Comparison of ENCODE assay signal across 28 mouse cellular contexts in the genomic region with DNA sequence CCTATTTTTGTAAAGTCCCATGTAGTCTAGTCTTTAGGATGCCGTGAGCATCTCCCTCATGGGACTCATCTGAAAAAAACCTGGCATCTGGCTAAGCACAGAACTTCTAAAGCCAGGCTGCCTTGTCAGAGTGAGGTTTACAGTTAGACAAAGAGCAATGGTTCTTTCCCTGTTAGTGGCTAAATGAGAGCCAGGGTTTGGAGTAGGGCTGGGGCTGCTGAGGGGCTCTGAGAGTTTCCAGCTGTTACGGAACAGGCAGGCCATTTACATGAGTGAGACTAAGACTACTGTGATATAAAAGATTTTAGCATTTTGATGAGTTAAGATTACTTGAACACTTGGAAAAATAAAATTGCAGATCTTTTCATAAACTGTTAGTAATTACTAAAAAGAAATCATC.
DNase-seq lines count a peak whose midpoint lies in the region; ATAC-seq and TF ChIP-seq lines count a peak whose summit lies in the region.
"Had no signal": no experiment of that assay in that cellular context is flagged by ENCODE, and none has a peak within 500 bp of the region (broad histone marks: within the 10 kb centered on the region; RNA-seq: fewer than 3 reads in every experiment).

No protein-coding gene starts in this region.

- no peak for TF ChIP-seq EP300 in liver, postnatal 0 days (IDR thresholded peaks at IDR 0.05; ENCODE audit: low read depth)

- H3K27me3 ChIP-seq in kidney, embryonic 14.5 days (ENCODE audit: control insufficient read depth, insufficient read depth, low read length), result no peaks in the 10 kb centered on the region
- H3K27me3 ChIP-seq in kidney, adult 2 months (replicated peaks; ENCODE audit: control insufficient read depth, insufficient read depth, low read length), result no peaks in the 10 kb centered on the region
- H3K27me3 ChIP-seq in lung, embryonic 16.5 days (ENCODE audit: control insufficient read depth, insufficient read depth, low read depth, low read length), result no peaks in the 10 kb centered on the region
- no peaks in the 10 kb centered on the region for H3K27me3 ChIP-seq in limb, embryonic 10.5 days (ENCODE audit: low read depth, poor library complexity, severe bottlenecking)
- H3K27me3 ChIP-seq in liver, postnatal 0 days (ENCODE audit: insufficient read depth, low read length), result no peaks in the 10 kb centered on the region
- H3K27me3 ChIP-seq: embryonic facial prominence, embryonic 15.5 days; forebrain, embryonic 15.5 days; heart, embryonic 12.5 days; intestine, embryonic 15.5 days; liver, embryonic 12.5 days; lung, embryonic 15.5 days had no signal

- no peak for DNase-seq in kidney, adult 2 months
- DNase-seq in lung, postnatal 36 days, result no peak
- no peak for DNase-seq in limb, embryonic 10.5 days (ENCODE audit: low spot score)
- DNase-seq in liver, postnatal 0 days, result no peak
- no peak for DNase-seq in thymus, postnatal 0 days (ENCODE audit: low spot score)
- DNase-seq: adrenal gland, postnatal 14 days; cerebellum, adult 8-10 months; gastrocnemius, postnatal 10 days; heart, adult 11 months; heart, postnatal 10 days; kidney, postnatal 14 days; layer of hippocampus, adult 9-11 months; right cerebral cortex, postnatal 4 days; thymus, adult 2 months had no signal

- no peak for TF ChIP-seq POLR2A in kidney, adult 2 months (IDR thresholded peaks at IDR 0.05; ENCODE audit: low read depth, low read length)

- TF ChIP-seq CTCF in kidney, adult 2 months (conservative IDR thresholded peaks at IDR 0.05; ENCODE audit: insufficient read depth, insufficient read length, low read depth, low read length), result no peak
- TF ChIP-seq CTCF in liver, postnatal 0 days (IDR thresholded peaks at IDR 0.05; ENCODE audit: low read depth), result no peak

- no peak overlapping the region for H3K4me3 ChIP-seq in kidney, embryonic 14.5 days (ENCODE audit: low read length)
- no peak overlapping the region for H3K4me3 ChIP-seq in kidney, adult 2 months (ENCODE audit: insufficient read depth, low read depth, low read length)
- H3K4me3 ChIP-seq in lung, embryonic 16.5 days (ENCODE audit: low read length), result no peak overlapping the region
- no peak overlapping the region for H3K4me3 ChIP-seq in limb, embryonic 10.5 days
- H3K4me3 ChIP-seq in liver, postnatal 0 days (ENCODE audit: low read depth, low read length), result no peak overlapping the region
- H3K4me3 ChIP-seq: embryonic facial prominence, embryonic 15.5 days; forebrain, embryonic 15.5 days; heart, embryonic 12.5 days; hindbrain, embryonic 10.5 days; intestine, embryonic 15.5 days; liver, embryonic 12.5 days; lung, embryonic 15.5 days; midbrain, embryonic 10.5 days had no signal

- no peak overlapping the region for H3K27ac ChIP-seq in kidney, embryonic 14.5 days (ENCODE audit: low read depth, low read length)
- no peak overlapping the region for H3K27ac ChIP-seq in kidney, adult 2 months (ENCODE audit: insufficient read depth, low read depth, low read length)
- no peak overlapping the region for H3K27ac ChIP-seq in lung, embryonic 16.5 days (ENCODE audit: low read length)
- H3K27ac ChIP-seq in limb, embryonic 10.5 days, result peak overlapping the region; percentile 61
- H3K27ac ChIP-seq in liver, postnatal 0 days (ENCODE audit: low read depth), result no peak overlapping the region
- H3K27ac ChIP-seq: embryonic facial prominence, embryonic 15.5 days; forebrain, embryonic 15.5 days; hindbrain, embryonic 10.5 days; intestine, embryonic 15.5 days; liver, embryonic 12.5 days; lung, embryonic 15.5 days; macrophage; midbrain, embryonic 10.5 days had no signal

- H3K4me1 ChIP-seq in kidney, embryonic 14.5 days (ENCODE audit: control insufficient read depth, insufficient read depth, low read length), result no peaks in the 10 kb centered on the region
- no peaks in the 10 kb centered on the region for H3K4me1 ChIP-seq in kidney, adult 2 months (ENCODE audit: control insufficient read depth, insufficient read depth, low read length)
- no peaks in the 10 kb centered on the region for H3K4me1 ChIP-seq in lung, embryonic 16.5 days (replicated peaks; ENCODE audit: control insufficient read depth, insufficient read depth, low read length)
- peaks cover 27% of the 10 kb centered on the region for H3K4me1 ChIP-seq in limb, embryonic 10.5 days
- no peaks in the 10 kb centered on the region for H3K4me1 ChIP-seq in liver, postnatal 0 days (ENCODE audit: insufficient read depth)
- H3K4me1 ChIP-seq: embryonic facial prominence, embryonic 15.5 days; heart, embryonic 12.5 days; intestine, embryonic 15.5 days; liver, embryonic 12.5 days; lung, embryonic 15.5 days had no signal

- H3K9ac ChIP-seq in kidney, embryonic 14.5 days (ENCODE audit: low read depth, low read length), result no peak overlapping the region
- H3K9ac ChIP-seq in lung, embryonic 16.5 days (ENCODE audit: low read length), result no peak overlapping the region
- H3K9ac ChIP-seq in liver, postnatal 0 days (replicated peaks), result no peak overlapping the region
- H3K9ac ChIP-seq: embryonic facial prominence, embryonic 15.5 days; forebrain, embryonic 15.5 days; heart, embryonic 12.5 days; intestine, embryonic 15.5 days; liver, embryonic 12.5 days; lung, embryonic 15.5 days had no signal

- no peaks in the 10 kb centered on the region for H3K9me3 ChIP-seq in kidney, embryonic 14.5 days (ENCODE audit: control insufficient read depth, low read length)
- H3K9me3 ChIP-seq in lung, embryonic 16.5 days (ENCODE audit: control insufficient read depth, low read length), result no peaks in the 10 kb centered on the region
- no peaks in the 10 kb centered on the region for H3K9me3 ChIP-seq in limb, embryonic 10.5 days (replicated peaks)
- no peaks in the 10 kb centered on the region for H3K9me3 ChIP-seq in liver, postnatal 0 days (ENCODE audit: low read length)
- H3K9me3 ChIP-seq: embryonic facial prominence, embryonic 15.5 days; forebrain, embryonic 15.5 days; heart, embryonic 12.5 days; hindbrain, embryonic 10.5 days; intestine, embryonic 15.5 days; liver, embryonic 12.5 days; lung, embryonic 15.5 days; midbrain, embryonic 10.5 days had no signal

- H3K4me2 ChIP-seq in kidney, embryonic 14.5 days (replicated peaks; ENCODE audit: low read depth, low read length), result no peak overlapping the region
- H3K4me2 ChIP-seq in lung, embryonic 16.5 days (ENCODE audit: low read depth, low read length), result no peak overlapping the region
- no peak overlapping the region for H3K4me2 ChIP-seq in liver, postnatal 0 days (ENCODE audit: low read depth, low read length)
- H3K4me2 ChIP-seq: embryonic facial prominence, embryonic 15.5 days; forebrain, embryonic 15.5 days; heart, embryonic 12.5 days; intestine, embryonic 15.5 days; liver, embryonic 12.5 days; lung, embryonic 15.5 days had no signal

- ATAC-seq in kidney, embryonic 14.5 days (ENCODE audit: low FRiP score, low TSS enrichment), result peak; percentile 51; the same call in 1 of the 2 replicates
- 0 out of 2 replicates have a peak, but pooled peaks have one; percentile 28 for ATAC-seq in lung, embryonic 16.5 days (ENCODE audit: low read depth)
- no peak for ATAC-seq in liver, postnatal 0 days
- ATAC-seq: CD4-positive, CD25-positive, alpha-beta regulatory T cell, adult 4 months; forebrain, embryonic 15.5 days; hindbrain, embryonic 16.5 days; intestine, embryonic 15.5 days; liver, embryonic 12.5 days; midbrain, embryonic 16.5 days had no signal

- no peaks in the 10 kb centered on the region for H3K36me3 ChIP-seq in kidney, embryonic 14.5 days (ENCODE audit: control insufficient read depth, insufficient read depth, low read length)
- no peaks in the 10 kb centered on the region for H3K36me3 ChIP-seq in kidney, adult 2 months (ENCODE audit: control insufficient read depth, insufficient read depth, low read length)
- no peaks in the 10 kb centered on the region for H3K36me3 ChIP-seq in lung, embryonic 16.5 days (ENCODE audit: control insufficient read depth, insufficient read depth, low read length)
- no peaks in the 10 kb centered on the region for H3K36me3 ChIP-seq in limb, embryonic 10.5 days
- H3K36me3 ChIP-seq in liver, postnatal 0 days (replicated peaks; ENCODE audit: insufficient read depth, low read length), result no peaks in the 10 kb centered on the region
- H3K36me3 ChIP-seq: embryonic facial prominence, embryonic 15.5 days; forebrain, embryonic 15.5 days; heart, embryonic 12.5 days; hindbrain, embryonic 10.5 days; intestine, embryonic 15.5 days; liver, embryonic 12.5 days; lung, embryonic 15.5 days; midbrain, embryonic 10.5 days had no signal

- 67% methylated on average over 2 of the region's 2 CpGs for WGBS in kidney, embryonic 14.5 days
- WGBS in kidney, adult 2 months, result 77% methylated on average over 2 of the region's 2 CpGs
- WGBS in lung, embryonic 16.5 days, result 49% methylated on average over 2 of the region's 2 CpGs
- WGBS in limb, embryonic 10.5 days, result 53% methylated on average over 2 of the region's 2 CpGs
- WGBS in liver, postnatal 0 days (ENCODE audit: insufficient replicate concordance), result 64% methylated on average over 2 of the region's 2 CpGs
